Mouse (Mus musculus) layer of hippocampus, postnatal 10 days (tissue): ENCODE results near the gene Hoxd13. TPM values are rescaled to one million over a fixed set of nuclear protein-coding genes. Genes with fewer than 3 reads are reported as not detected.

ENCODE experiments used
- DNase-seq, 2 experiments: peaks; one replicate each; pipeline ENCODE4 v3.0.0; 2021; ENCODE audit warnings: low spot score in 2 of 2
- total RNA-seq, 2 experiments: library from RNA; stranded (reverse); gene quantifications; 2 replicates each; pipeline ENCODE4 v1.2.3; 2021

Gene Hoxd13
- total RNA-seq, 2 experiments from 2014 or later: not detected

DNA sequence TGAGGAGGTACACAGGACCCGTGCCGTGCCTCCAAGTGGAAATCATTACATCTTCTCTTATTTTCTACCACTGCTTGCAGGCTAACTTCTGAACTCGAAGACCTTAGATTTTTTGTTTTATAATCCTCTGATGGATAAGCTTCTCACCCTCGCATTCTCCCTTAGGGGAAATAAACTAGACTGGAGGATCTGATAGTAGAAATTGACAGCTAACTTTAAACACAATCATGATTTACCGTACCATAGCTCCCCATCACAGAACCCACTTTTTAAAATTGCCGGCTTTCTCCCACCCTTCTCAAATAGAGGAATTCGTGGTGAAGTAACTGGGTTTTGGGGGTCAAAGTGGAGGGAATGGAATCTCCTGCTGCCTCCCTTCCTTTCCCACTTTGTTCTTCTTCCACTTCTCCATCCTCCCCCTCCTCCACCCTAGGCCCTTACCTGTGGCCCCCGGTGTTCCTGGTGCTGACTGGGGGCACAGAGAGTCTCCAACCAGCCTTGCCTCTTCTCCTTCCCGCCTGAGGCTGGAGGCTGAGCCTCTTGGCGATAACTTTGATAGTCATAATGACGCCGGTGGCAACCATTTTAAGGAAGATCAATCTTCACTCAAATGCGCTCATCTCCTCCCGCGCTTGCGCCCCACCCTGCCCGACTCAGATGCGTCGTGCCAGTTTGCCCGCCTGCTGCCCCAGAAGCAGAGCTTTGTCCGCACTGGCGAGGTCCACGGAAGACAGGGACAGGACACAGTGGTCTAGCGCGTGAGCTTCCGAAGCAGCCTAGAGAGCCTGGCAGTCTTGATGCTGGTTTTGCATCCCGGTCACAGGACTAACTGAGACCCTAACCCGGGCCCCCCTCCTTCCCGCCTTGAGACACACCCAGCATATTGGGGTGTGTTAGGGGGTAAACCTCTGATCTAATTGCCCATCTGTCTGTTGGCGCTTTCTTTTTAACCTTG lies 7.4 kb upstream of the Hoxd13 start:
- DNase-seq: peak in 1 of 2 experiments; percentile 12

DNA sequence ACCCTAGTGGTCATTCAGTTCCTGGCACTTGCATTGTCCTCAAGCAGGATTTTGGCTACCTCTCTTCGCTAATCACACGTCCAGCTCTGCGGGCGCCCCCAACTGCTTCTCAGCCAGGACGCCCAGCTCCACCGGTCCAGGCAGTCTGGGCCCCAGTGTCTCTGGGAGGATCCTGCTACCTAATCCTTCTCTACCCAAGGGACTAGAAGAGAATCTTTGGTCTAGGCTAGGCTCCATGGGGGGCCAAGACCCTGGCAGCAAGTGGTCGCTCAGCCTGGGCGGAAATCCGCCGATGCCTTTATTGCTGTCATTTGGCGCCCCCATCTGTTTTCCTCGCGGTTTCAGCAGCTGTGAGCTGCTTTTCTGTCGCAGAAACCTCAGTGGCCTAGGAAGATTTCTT lies 6.4 kb upstream of the Hoxd13 start:
- DNase-seq: peak; percentile 56 to 72

DNA sequence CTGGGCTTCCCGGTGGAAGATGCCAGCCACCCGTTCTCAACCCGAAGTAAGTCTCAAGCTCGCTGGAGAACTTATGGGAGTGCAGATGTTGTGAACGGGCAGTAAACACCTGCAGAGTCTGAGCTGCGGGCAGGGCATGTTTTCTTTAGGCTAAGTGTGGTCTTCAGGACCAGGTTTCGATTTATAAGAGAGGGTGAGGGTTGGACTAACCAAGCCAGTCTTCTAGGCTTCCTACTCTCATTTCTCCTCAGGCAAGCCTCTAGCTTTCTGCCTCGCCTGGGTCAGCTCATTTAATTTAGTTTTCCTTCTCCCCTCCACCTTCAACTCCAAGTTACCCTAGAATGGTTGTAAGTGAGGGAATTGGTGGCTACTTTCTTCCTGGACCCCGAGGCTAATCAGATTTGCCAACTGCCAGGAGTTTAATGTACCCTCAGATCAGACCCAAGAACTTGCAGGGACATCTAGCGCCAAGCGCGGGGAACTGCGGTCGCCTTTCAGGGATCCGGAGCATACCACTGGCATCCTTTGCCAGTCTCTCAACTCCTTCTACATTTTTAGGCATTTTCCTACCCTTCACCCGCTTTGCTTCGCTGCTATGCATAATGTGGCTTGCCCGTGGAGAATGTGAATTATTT lies 4.7 kb upstream of the Hoxd13 start:
- DNase-seq: peak; percentile 66 to 69

DNA sequence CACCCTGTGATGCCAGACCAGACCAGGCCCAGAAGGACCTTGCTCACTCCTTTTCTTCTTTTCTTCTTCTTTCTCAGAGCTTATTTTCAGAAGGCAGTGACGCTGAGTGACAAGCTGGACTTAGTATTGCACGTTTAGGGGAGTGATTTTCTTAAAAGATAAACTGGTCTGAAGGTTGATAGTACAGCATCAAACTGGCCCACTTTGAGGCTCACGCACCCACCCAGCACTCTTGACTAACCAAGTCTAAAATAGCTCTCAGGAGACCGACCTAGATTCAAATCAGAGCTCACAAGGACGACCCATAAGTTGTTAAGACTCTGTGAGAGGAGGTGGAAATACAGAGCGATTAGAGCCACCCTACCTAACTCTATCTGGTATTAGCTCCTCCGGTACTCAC lies 1.7 kb upstream of the Hoxd13 start:
- no peak for DNase-seq

DNA sequence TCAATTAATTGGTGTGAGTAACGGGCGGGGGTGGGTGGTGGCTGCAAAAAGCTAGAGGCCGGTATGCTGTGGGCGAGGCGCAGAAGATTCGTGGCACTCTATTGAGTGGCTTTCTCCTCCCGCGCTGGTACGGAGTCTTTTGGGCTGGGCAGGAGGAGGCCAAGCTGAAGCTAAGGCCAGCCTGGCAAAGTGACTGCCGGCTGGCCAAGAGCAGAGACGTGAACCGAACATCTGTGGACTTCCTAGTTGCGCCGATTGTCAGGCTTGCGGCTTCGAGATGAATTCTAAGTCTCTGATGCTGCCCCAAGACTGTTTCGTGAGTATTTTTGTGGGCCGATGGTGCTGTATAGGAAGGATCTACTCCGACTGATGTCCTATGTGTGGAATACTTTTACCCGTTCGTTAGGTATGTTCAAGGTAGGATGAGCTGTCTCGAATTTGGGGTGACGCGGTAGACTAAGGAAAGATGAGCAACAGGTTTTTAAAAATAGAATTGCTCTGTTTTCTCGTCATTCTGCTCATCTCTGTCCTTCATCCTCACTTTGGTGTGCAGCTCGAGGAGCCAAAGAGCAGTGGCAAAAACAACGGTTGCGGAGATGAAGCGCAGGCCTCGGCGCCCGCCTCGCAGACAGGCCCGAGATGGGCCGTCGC lies 794 bp upstream of the Hoxd13 start:
- DNase-seq: no peak

DNA sequence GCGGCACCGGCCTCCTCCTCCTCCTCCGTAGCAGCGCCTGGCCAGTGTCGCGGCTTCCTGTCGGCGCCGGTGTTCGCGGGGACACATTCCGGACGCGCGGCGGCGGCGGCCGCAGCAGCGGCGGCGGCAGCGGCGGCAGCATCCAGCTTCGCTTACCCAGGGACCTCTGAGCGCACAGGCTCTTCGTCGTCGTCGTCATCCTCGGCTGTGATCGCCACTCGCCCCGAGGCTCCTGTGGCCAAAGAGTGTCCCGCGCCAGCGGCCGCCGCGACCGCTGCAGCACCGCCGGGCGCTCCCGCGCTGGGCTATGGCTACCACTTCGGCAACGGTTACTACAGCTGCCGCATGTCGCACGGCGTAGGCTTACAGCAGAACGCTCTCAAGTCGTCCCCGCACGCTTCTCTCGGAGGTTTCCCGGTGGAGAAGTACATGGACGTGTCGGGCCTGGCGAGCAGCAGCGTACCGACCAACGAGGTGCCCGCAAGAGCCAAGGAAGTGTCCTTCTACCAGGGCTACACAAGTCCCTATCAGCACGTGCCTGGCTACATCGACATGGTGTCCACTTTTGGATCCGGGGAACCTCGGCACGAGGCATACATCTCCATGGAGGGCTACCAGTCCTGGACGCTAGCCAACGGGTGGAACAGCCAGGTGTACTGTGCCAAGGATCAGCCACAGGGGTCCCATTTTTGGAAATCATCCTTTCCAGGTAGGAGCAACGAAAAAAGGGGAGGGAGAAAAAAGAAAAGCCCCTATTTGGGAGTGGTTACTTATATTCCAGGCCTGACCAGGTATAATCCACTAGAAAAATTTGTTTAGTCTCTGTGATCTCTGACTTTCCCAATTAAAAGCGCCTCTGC lies 490 bp downstream of the Hoxd13 start:
- no peak for DNase-seq

DNA sequence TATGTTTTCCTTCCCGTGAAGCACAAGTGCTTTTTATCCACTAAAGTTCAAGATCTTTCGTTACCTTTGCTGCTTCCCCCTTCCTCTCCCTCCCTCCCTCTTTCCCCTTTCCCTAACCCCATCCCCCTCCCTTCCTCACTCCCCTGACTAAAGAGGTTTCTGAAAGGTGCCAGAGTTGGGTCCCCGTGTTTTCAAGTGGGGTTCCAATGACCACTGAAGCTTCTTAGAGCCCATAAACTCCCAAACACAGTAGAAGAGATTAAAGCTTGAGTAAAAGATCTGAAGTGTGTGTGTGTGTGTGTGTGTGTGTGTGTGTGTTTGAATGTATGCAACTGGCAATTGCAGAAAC lies 1.1 kb downstream of the Hoxd13 start:
- no peak for DNase-seq

DNA sequence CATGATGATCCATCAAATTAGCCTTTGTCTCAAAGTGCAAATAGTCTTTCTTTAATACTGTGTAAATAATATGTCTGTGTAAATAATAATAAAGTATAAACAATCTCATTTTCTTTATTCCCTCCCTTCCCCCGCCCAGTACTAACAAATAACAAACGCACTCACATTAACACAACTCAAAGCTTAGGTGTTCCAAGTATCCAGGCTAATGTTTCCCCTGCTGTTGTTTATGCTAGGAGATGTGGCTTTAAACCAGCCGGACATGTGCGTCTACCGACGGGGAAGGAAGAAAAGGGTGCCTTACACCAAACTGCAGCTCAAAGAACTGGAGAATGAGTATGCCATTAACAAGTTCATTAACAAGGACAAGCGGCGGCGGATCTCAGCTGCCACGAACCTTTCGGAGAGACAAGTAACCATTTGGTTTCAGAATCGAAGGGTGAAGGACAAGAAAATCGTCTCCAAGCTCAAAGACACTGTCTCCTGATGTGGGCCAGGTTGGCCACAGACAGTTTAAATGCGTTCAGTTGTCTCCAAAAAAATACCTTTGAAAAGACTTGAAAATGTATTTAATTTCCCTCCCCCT lies 1.6 kb downstream of the Hoxd13 start:
- DNase-seq: no peak

DNA sequence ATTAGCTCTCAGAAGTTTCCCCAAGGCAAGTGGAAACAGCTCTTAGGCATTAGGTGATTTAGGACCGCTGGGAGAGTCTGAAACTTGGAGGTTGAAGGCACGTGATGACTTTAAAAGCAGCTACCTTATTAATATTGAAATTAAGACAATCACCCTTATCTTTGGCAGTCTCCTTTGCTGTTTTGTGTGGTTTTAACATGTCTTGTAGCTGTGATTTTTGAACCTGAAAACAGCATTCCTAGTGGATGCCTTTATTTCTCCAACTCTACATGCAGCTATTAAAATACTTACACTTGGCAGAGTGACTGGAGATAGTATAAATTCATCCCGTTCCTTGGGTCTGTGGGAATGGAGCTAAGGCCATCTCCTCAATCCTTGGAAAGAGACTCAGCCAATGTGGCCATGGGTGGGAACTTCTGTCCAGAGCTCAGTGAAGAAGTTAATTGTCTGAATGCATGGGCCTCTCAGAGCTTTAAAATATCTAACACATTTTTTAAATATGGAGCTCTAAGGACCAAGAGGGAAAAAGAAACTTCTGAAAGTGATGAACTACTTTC lies 2.6 kb downstream of the Hoxd13 start:
- no peak for DNase-seq

DNA sequence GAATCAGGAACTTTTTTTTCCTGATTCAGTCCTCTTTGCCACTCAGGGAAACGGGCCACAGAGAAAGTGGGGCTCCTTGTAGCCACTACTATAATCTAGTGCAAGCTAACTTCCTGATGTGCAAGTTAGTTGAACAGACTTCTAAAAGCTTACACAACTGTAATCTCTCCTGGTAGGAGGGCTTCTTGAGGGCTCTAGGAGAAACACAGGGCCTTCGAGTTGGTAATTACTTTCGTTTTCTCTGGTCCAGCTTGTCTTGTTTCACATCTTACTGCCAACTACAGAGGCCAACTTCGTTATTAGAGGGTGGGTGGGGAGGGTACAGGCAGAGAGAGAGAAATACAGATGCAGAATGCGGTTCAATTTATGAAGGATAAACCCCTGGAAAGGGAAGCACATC lies 3.7 kb downstream of the Hoxd13 start:
- DNase-seq: no peak

DNA sequence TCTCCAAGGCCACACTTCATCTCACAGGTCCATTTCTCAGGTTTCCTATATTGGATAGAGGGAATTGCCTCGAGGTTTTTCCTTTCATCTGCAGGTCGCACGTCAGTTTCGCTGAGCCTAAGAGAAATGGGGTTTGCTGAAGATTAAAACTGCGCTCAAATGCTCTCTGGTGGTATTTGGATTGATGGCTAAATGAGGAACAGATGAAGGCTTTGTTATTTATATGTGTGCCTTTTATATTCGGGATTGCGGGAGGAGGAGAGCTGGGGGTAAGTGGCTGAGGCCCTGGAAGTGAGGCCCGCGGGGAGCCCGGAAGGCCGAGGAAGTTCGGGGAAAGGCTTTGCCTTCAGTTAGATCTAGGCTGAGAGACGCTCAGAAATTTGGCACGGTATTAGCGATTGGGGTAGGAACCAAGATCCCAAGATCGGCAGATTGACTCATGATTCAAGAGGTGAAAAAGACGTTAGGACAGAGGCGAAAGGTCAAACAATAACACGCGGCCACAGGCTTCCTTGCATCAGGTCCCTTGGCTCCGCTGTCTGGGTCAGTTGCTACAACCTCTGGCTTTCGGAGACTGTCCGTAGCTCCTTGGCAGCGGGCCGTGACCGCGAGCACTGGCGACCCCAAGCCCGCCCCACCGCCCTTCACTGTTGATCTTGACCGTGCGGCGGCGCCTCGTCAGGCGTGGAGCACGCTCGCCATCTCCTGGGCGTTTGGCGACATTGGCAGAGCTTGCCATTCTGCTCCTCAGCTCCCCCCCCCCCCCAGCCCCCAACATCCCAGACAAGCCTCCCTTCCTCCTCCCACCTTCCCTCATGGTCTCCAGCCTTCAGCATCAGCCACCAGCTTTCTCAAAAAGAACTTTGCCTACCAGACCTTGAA lies 4.6 kb downstream of the Hoxd13 start:
- DNase-seq: peak in 1 of 2 experiments; percentile 70

DNA sequence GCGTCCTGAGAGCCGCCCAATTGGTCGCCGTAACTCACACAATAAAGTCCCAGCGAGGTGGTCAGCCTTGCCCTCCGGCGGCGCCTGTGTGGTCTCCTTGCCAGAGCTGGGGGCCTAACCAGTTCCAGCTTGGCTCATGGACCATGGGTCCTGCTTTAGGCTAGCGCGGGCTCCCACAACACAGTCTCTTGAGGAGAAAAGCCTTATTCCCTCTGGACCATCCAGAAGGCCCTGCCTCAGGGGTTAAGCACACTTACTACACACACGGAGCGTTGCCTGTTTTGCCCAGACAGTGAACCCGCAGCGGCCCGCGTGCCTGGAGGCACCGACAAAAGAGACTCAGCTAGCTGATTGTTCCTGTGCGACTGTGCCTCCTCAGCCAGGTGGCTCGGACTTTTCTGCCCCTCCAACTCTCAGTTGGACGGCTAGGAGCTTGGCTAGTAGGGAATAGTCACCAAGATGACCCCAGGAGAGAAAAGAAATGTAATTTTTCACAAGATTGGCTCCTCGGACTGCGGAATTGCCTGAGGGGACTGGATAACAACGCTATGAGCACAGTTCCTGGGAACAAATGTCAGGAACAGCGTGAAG lies 5.8 kb downstream of the Hoxd13 start:
- no peak for DNase-seq

DNA sequence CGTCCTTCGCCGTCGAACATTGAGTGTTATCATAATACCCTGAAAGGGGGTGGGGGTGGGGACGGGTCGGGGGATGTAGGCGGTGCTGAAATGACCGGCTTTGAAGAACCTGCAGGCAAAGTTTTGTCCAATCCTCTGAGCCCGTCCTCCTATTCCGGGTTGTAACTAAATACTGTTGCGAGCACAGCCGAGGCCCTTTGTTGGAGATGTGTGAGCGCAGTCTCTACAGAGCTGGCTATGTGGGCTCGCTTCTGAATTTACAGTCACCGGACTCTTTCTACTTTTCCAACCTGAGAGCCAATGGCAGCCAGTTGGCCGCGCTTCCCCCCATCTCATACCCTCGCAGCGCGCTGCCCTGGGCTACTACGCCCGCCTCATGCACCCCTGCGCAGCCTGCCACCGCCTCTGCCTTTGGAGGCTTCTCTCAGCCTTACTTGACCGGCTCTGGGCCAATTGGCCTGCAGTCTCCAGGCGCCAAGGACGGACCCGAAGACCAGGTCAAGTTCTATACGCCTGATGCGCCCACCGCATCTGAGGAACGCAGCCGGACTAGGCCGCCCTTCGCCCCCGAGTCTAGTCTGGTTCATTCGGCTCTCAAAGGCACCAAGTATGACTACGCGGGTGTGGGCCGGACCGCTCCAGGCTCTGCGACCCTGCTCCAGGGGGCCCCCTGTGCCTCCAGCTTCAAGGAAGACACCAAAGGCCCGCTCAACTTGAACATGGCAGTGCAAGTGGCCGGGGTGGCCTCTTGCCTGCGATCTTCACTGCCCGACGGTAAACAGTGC lies 7.0 kb downstream of the Hoxd13 start, which contains the start of gene Hoxd12:
Gene Hoxd12, plus strand, starts transcription at position 133 of the 785 bp plus-strand sequence.
- DNase-seq: no peak

DNA sequence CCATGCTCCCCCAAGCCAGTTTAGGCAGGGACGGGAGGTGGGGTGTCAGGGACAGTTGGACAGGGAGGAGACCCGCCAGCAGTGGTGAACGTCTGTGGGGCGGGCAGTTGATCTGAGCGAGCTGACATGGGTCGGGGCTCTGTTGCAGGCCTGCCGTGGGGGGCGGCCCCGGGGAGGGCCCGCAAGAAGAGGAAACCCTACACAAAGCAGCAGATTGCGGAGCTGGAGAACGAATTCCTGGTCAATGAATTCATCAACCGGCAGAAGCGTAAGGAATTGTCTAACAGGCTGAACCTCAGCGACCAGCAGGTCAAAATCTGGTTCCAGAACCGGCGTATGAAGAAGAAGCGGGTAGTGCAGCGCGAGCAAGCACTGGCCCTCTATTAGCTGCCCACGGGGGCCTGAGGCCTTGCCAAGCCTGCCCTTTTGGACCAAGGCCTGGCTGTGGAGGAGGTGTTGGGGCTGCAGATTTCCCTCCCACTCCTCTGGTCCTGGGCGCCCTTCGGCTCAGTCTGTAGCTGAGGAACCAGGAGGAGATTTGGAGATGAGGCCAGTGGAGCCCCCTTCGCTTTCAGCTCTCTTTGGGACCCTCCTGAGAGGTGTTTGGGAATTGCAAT lies 7.7 kb downstream of the Hoxd13 start:
- no peak for DNase-seq

DNA sequence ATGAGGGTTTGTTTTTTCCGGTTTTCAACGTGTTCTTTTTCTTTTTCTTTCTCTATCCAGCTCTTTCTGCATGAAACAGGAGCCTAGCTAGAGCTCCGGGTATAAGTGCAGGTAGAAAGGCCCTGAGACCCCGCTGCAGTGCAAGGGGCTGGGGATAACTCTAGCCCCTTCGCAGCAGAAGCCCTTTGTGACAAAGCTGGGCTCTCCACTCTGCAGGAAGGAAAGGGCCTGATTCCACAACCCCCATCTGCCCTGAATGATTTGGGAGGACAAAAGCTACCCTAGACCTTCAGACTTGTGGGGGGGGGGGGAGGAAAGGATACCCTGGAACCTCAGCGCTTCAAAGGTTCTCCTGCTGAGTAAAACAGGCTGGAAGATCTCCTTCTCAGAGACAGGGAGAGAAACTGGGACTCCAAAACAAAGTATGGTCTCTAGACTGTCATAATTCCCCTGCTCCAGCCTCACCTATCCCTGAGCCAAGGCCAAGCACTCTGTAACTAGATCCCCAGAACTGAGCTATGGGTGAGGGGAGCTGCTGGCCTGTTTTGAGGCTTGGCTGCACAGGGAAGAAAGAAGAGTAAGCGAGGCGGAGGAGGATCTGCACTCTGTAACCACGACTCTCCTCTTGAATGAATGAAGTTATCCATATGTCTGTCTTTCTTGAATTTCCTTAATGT lies 8.4 kb downstream of the Hoxd13 start:
- no peak for DNase-seq

DNA sequence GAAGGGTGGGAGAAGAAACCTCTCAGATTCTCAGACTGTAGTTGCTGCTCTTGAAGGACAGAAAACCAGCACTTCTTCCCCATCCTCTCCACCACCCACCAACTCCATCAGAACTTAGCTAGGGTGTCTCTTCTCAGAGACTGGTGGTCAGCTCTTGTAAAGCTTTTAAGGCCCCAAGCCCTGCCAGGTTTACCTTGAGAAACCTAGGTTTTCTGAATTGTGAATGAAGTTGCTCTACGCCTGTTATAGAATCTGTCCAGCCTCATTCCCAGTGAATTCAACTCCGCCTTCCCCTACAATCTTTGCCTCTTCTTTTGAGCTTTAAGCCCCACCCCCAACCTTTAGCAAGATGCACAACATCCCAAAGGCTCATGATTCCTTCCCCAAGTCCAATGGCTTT lies 9.0 kb downstream of the Hoxd13 start:
- no peak for DNase-seq
